Mouse (Mus musculus) cerebellum, adult 9-10 months (tissue): ENCODE measurements around the gene Dguok.

Source experiments
- DNase-seq: peaks from one replicate; pipeline ENCODE4 v3.0.0; 2022

Gene Dguok

GRCm38 (mm10) chr6:83506258-83507167, at the start of gene Dguok:
Gene Dguok, minus strand, starts transcription at chr6:83506969.
- peak; percentile 97 for DNase-seq

GRCm38 (mm10) chr6:83555972-83556371, 49.2 kb upstream of the Dguok start:
- no peak for DNase-seq

GRCm38 (mm10) chr6:83548346-83548745, 41.6 kb upstream of the Dguok start:
- no peak for DNase-seq

- no peak for DNase-seq
These were observed 39.0 kb upstream of the Dguok start for GRCm38 (mm10) chr6:83545778-83546177.

GRCm38 (mm10) chr6:83541756-83542456, 35.1 kb upstream of the Dguok start:
- peak; percentile 66 for DNase-seq

- no peak for DNase-seq
These were observed 33.2 kb upstream of the Dguok start for GRCm38 (mm10) chr6:83540017-83540416.

- no peak for DNase-seq
These were observed 30.0 kb upstream of the Dguok start for GRCm38 (mm10) chr6:83536795-83537059.

GRCm38 (mm10) chr6:83536028-83536794, 29.4 kb upstream of the Dguok start, which contains the start of gene Actg2:
Gene Actg2, minus strand, starts transcription at chr6:83536265.
- DNase-seq = no peak

- peak; percentile 84 for DNase-seq
These were observed 25.8 kb upstream of the Dguok start for GRCm38 (mm10) chr6:83532608-83533007.

- peak; percentile 73 for DNase-seq
These were observed 16.4 kb upstream of the Dguok start for GRCm38 (mm10) chr6:83523194-83523593.

GRCm38 (mm10) chr6:83521784-83522183, 15.0 kb upstream of the Dguok start:
- DNase-seq = no peak

GRCm38 (mm10) chr6:83518637-83519036, 11.9 kb upstream of the Dguok start:
- DNase-seq = no peak

GRCm38 (mm10) chr6:83515172-83515571, 8.4 kb upstream of the Dguok start:
- no peak for DNase-seq

GRCm38 (mm10) chr6:83512495-83512894, 5.7 kb upstream of the Dguok start:
- DNase-seq = peak; percentile 81

GRCm38 (mm10) chr6:83510210-83510609, 3.4 kb upstream of the Dguok start:
- no peak for DNase-seq

- DNase-seq = peak; percentile 83
These were observed 2.7 kb upstream of the Dguok start for GRCm38 (mm10) chr6:83509442-83509841.

- no peak for DNase-seq
These were observed 388 bp upstream of the Dguok start for GRCm38 (mm10) chr6:83507168-83507546.

GRCm38 (mm10) chr6:83505554-83505953, 1.2 kb downstream of the Dguok start:
- DNase-seq = no peak

GRCm38 (mm10) chr6:83503361-83503760, 3.4 kb downstream of the Dguok start:
- no peak for DNase-seq

GRCm38 (mm10) chr6:83502656-83503055, 4.1 kb downstream of the Dguok start:
- DNase-seq = no peak

GRCm38 (mm10) chr6:83501524-83502310, 5.1 kb downstream of the Dguok start:
- DNase-seq = no peak

GRCm38 (mm10) chr6:83500462-83500861, 6.3 kb downstream of the Dguok start:
- DNase-seq = no peak

- DNase-seq = no peak
These were observed 7.7 kb downstream of the Dguok start for GRCm38 (mm10) chr6:83499078-83499477.
